Mouse (Mus musculus): ENCODE data around the gene Rbm10.

DNA sequence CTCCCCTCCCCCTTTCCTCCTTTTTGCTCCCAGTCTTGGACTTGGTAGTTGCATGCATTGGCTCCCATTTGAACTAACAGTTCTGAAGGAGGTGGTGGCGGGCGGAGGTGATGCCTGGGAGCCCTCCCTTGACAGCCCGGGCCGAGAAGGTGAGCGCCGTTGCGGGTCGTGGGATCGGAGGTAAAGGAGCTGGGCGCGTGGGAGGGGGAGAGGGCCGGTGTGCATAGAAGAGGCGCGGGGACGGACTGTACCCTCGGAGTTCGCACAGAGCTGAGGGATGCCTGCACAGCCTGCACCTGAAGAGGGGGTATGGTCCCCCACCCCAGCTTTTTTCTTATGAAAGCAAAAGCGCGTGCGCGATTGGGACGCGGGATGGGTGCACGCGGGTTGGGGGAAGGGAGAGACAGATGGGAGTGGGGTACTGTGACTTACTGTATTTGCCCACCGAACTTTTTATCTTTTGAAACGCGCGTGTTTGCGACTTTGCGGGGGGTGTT, 648 bp downstream of the Rbm10 start:
- no peak for TF ChIP-seq MEF2A (IDR thresholded peaks at IDR 0.05; ENCODE audit: extremely low read depth, insufficient replicate concordance, low read depth, low read length, poor library complexity, severe bottlenecking)
- TF ChIP-seq CTCF (IDR thresholded peaks at IDR 0.05 in 2 of 3, conservative IDR thresholded peaks at IDR 0.05 in 1 of 3; ENCODE audit: control insufficient read depth in 1 of 3, insufficient read depth in 1 of 3, low read depth in 2 of 3, low read length in 3 of 3, poor library complexity in 1 of 3, severe bottlenecking in 1 of 3) = no peak
- TF ChIP-seq TAL1 (IDR thresholded peaks at IDR 0.05; ENCODE audit: low read length) = no peak
- TF ChIP-seq POLR2A (IDR thresholded peaks at IDR 0.05; ENCODE audit: control insufficient read depth in 1 of 2, insufficient read depth in 1 of 2, low read depth in 1 of 2, low read length in 2 of 2, poor library complexity in 1 of 2) = no peak; a peak in 2 of 4 replicates
- no peak for TF ChIP-seq CHD2 (IDR thresholded peaks at IDR 0.05; ENCODE audit: low read length)
- TF ChIP-seq POLR2AphosphoS5 (IDR thresholded peaks at IDR 0.05; ENCODE audit: borderline replicate concordance, low read depth, low read length) = no peak
- TF ChIP-seq ZC3H11A (IDR thresholded peaks at IDR 0.05; ENCODE audit: low read depth, low read length) = no peak
- TF ChIP-seq BHLHE40 (IDR thresholded peaks at IDR 0.05; ENCODE audit: borderline replicate concordance, low read depth, low read length) = no peak
- TF ChIP-seq HCFC1 (IDR thresholded peaks at IDR 0.05; ENCODE audit: low read depth, low read length) = no peak
- TF ChIP-seq GATA1 (IDR thresholded peaks at IDR 0.05; ENCODE audit: low read depth, low read length) = no peak

All from MEL (cell line).